Mouse (Mus musculus) heart, adult 2 months (tissue): ENCODE measurements around the gene 1810043G02Rik. TPM values are rescaled to one million over a fixed set of nuclear protein-coding genes. Genes with fewer than 3 reads are reported as not detected.

Experiments used
- DNase-seq, 2 experiments: peaks; one replicate each; pipeline ENCODE4 v3.0.0; 2021
- H3K27ac ChIP-seq: fragments of 200-600 bp; 2 replicates; pipeline ENCODE4 v1.8.1; 2022
- H3K27me3 ChIP-seq: fragments of 200-500 bp; 2 replicates; pipeline ENCODE4 v1.6.1; 2012; ENCODE audit warnings: mild to moderate bottlenecking, low read length, inconsistent platforms, mixed read lengths; ENCODE audit not compliant: control insufficient read depth, insufficient read depth
- H3K36me3 ChIP-seq: fragments of 200-500 bp; 2 replicates; pipeline ENCODE4 v1.6.1; 2012; ENCODE audit warnings: low read length, inconsistent platforms; ENCODE audit not compliant: control insufficient read depth, insufficient read depth
- H3K4me1 ChIP-seq: fragments of 200-500 bp; 2 replicates; pipeline ENCODE4 v1.6.1; 2011; ENCODE audit warnings: low read length; ENCODE audit not compliant: control insufficient read depth, insufficient read depth
- H3K4me3 ChIP-seq: fragments of 200-600 bp; 2 replicates; pipeline ENCODE4 v1.8.1; 2022
- H3K79me2 ChIP-seq: fragments of 200-500 bp; replicated peaks from 2 replicates; pipeline ENCODE4 v1.6.1; 2012; ENCODE audit warnings: mild to moderate bottlenecking, inconsistent platforms, low read length, moderate library complexity, mixed read lengths; ENCODE audit not compliant: control insufficient read depth, insufficient read depth
- H3K9ac ChIP-seq: fragments of 200-500 bp; 2 replicates; pipeline ENCODE4 v1.6.1; 2012; ENCODE audit warnings: low read depth, mild to moderate bottlenecking, control low read depth, inconsistent platforms, low read length, mixed read lengths
- CTCF ChIP-seq: fragments of 200-600 bp; IDR thresholded peaks from 2 replicates; pipeline ENCODE4 v1.8.1; 2022; ENCODE audit warnings: antibody characterized with exemption, mild to moderate bottlenecking, moderate library complexity
- EP300 ChIP-seq: fragments of 200-500 bp; IDR thresholded peaks from 2 replicates; pipeline ENCODE4 v1.6.1; 2011; ENCODE audit warnings: low read depth, low read length, control low read depth; ENCODE audit not compliant: insufficient read depth
- POLR2A ChIP-seq: fragments of 200-500 bp; IDR thresholded peaks from 2 replicates; pipeline ENCODE4 v1.6.1; 2011; ENCODE audit warnings: mild to moderate bottlenecking, low read depth, low read length, control low read depth; ENCODE audit not compliant: insufficient read depth
- WGBS: fragments of 180-500 bp; shearing (Covaris S2); methylation state at CpG from one replicate; pipeline ENCODE4 v1.1.7; 2018; 5-methylcytosine and 5-hydroxymethylcytosine counted together
- intact Hi-C: fragments of 180-260 bp; cut with DNase I; formaldehyde crosslinking; loops from one replicate; pipeline ENCODE4 v1.15.1; 2025
- polyA plus RNA-seq: library from polyadenylated mRNA; depleted of rRNA; stranded (reverse); fragments of >200 nt; gene quantifications from 2 replicates; pipeline ENCODE4 v1.2.3, GENCODE M21; 2012
- total RNA-seq, 2 experiments: library from RNA; stranded (reverse); gene quantifications; 2 replicates each; pipeline ENCODE4 v1.2.3; 2021

Gene 1810043G02Rik
- total and polyA plus RNA-seq, 3 experiments: 8.9 to 24.9 (median 10.7) TPM

- no peak overlapping the region for H3K4me3 ChIP-seq
- H3K27ac ChIP-seq: no peak overlapping the region
- intact Hi-C loops: no loop called here
- no peaks in the 10 kb centered on the region for H3K36me3 ChIP-seq
- WGBS: 51% methylated on average over 5 of the region's 5 CpGs
- no peak for DNase-seq
- H3K9ac ChIP-seq: no peak overlapping the region
- peaks cover 1% of the 10 kb centered on the region; the same call in 1 of the 2 replicates for H3K4me1 ChIP-seq
- H3K79me2 ChIP-seq: no peaks in the 10 kb centered on the region
- TF ChIP-seq CTCF (no peak), POLR2A (no peak), EP300 (no peak)
- H3K27me3 ChIP-seq: no peaks in the 10 kb centered on the region
These were observed 3.5 kb upstream of the 1810043G02Rik start for GRCm38 (mm10) chr10:77974811-77975210.

- Histone ChIP-seq H3K79me2 (no peaks in the 10 kb centered on the region), H3K4me3 (no peak overlapping the region), H3K4me1 (peaks cover 1% of the 10 kb centered on the region; the same call in 1 of the 2 replicates), H3K36me3 (no peaks in the 10 kb centered on the region), H3K27ac (no peak overlapping the region), H3K9ac (no peak overlapping the region), H3K27me3 (no peaks in the 10 kb centered on the region)
- no peak for TF ChIP-seq POLR2A
- TF ChIP-seq EP300: no peak
- no peak for TF ChIP-seq CTCF
- intact Hi-C loops: no loop called here
- 17% methylated on average over 4 of the region's 4 CpGs for WGBS
- DNase-seq: no peak
These were observed 2.7 kb upstream of the 1810043G02Rik start for GRCm38 (mm10) chr10:77975653-77976052.

- intact Hi-C loops: no loop called here
- H3K4me1 ChIP-seq: peaks cover 1% of the 10 kb centered on the region; the same call in 1 of the 2 replicates
- H3K36me3 ChIP-seq: no peaks in the 10 kb centered on the region
- 64% methylated on average over 8 of the region's 8 CpGs for WGBS
- no peak overlapping the region for H3K9ac ChIP-seq
- H3K27ac ChIP-seq: no peak overlapping the region
- no peaks in the 10 kb centered on the region for H3K27me3 ChIP-seq
- no peaks in the 10 kb centered on the region for H3K79me2 ChIP-seq
- no peak for DNase-seq
- no peak overlapping the region for H3K4me3 ChIP-seq
- no peak for TF ChIP-seq CTCF
These were observed 1.7 kb upstream of the 1810043G02Rik start for GRCm38 (mm10) chr10:77976458-77977150.

GRCm38 (mm10) chr10:77984660-77985059 is 6.3 kb downstream of the 1810043G02Rik start:
- H3K36me3 ChIP-seq: no peaks in the 10 kb centered on the region
- TF ChIP-seq POLR2A (no peak), EP300 (peak; percentile 85), CTCF (peak; percentile 95)
- no peaks in the 10 kb centered on the region for H3K79me2 ChIP-seq
- no peak overlapping the region for H3K4me3 ChIP-seq
- DNase-seq: peak; percentile 72 to 73
- H3K9ac ChIP-seq: no peak overlapping the region
- no peak overlapping the region for H3K27ac ChIP-seq
- no peaks in the 10 kb centered on the region for H3K27me3 ChIP-seq
- WGBS: 2% methylated on average over 4 of the region's 4 CpGs
- intact Hi-C loops: loop anchor here (1.0 to 5.0 kb wide), 3 partner anchors 24 to 176 kb away; no protein-coding TSS in a partner anchor
- peaks cover 3% of the 10 kb centered on the region; the same call in 1 of the 2 replicates for H3K4me1 ChIP-seq

- H3K9ac ChIP-seq: no peak overlapping the region
- 79% methylated on average over 5 of the region's 5 CpGs for WGBS
- no peak overlapping the region for H3K27ac ChIP-seq
- DNase-seq: no peak
- intact Hi-C loops: loop anchor here (2.0 kb wide), 1 partner anchor 23 kb away; no protein-coding TSS in a partner anchor
- H3K4me3 ChIP-seq: no peak overlapping the region
- no peaks in the 10 kb centered on the region for H3K36me3 ChIP-seq
- H3K79me2 ChIP-seq: no peaks in the 10 kb centered on the region
- TF ChIP-seq EP300: no peak
- no peak for TF ChIP-seq CTCF
- TF ChIP-seq POLR2A: no peak
- H3K27me3 ChIP-seq: no peaks in the 10 kb centered on the region
- peaks cover 3% of the 10 kb centered on the region; the same call in 1 of the 2 replicates for H3K4me1 ChIP-seq
These were observed 7.5 kb downstream of the 1810043G02Rik start for GRCm38 (mm10) chr10:77985775-77986174.

- no peaks in the 10 kb centered on the region for H3K4me1 ChIP-seq
- H3K79me2 ChIP-seq: no peaks in the 10 kb centered on the region
- H3K9ac ChIP-seq: no peak overlapping the region
- peak in 1 of 2 experiments; percentile 46 for DNase-seq
- no peaks in the 10 kb centered on the region for H3K36me3 ChIP-seq
- no peak overlapping the region for H3K27ac ChIP-seq
- TF ChIP-seq POLR2A: no peak
- no peak for TF ChIP-seq CTCF
- peak; percentile 89 for TF ChIP-seq EP300
- WGBS: 61% methylated on average over 3 of the region's 3 CpGs
- H3K4me3 ChIP-seq: no peak overlapping the region
- no peaks in the 10 kb centered on the region for H3K27me3 ChIP-seq
- intact Hi-C loops: no loop called here
These were observed 17.3 kb downstream of the 1810043G02Rik start for GRCm38 (mm10) chr10:77995639-77996038.
